Mouse (Mus musculus): ENCODE data around the gene Irx3.
A peak's percentile ranks its signal among the peaks of the same experiment; 100 is the strongest.

Gene Irx3

DNA sequence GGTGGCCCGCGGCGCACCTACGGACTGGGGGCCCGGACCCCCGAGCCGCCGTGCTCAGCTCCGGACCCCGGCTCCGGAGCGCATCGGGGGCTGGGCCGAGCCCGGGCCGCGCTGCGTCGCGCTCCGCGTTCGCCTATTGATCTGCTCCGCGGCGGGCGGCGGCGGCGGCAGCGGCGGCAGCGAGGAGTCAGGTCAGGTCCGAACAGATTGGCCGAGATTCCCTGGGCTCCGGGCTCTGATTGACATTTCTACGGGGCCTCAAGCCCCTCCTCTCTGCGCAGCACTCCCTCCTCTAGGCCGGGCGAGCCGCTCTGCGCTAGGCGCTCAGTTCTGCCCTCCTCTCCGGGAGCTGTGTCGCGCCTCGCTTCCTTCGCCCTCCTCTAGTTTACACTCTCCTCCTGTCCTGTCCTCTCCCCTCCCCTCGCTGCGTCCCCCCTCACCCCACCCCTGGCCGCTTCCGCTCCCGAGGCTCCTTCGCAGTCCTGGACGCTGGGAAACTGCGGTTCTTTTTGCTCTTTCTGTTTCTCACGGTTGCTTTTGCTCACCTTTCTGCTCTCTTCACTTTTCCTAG, 541 bp downstream of the Irx3 start:
- DNase-seq (ENCODE audit: low spot score in 2 of 2): peak; percentile 72 to 74

GRCm38 (mm10) chr8:91800523-91801240, 1.2 kb downstream of the Irx3 start:
- peak in 1 of 2 experiments; percentile 11 for DNase-seq (ENCODE audit: low spot score in 2 of 2)

- no peak for DNase-seq (ENCODE audit: low spot score in 2 of 2)
Measured at GRCm38 (mm10) chr8:91799681-91800522, 2.0 kb downstream of the Irx3 start.

DNA sequence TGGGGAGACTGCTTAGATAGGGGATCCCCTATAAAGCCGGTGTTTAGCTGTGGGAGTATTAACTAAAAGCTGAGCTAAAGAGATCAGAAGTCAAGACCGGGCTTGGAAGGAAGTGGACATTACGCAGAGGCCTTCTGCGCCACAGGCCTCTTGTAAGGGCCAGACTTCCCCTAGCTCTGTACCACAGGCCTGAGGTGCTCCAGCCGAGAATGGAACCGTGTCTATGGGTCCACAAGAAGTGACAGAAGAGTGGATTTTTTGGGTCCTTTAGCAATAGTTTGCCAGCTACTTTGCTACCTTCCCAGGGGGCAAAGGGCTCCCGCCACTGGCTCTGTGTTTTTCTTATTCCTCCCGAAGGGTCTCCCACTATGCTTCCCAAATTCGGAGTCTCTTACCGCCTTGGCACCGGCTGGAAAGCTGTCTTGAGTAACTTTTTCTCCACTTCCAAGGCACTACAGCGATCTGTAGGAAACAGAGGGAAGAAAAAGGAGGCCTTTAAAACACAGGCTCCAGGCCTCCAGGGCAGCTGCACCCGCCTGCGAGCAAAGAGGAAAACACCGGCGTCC, 2.8 kb downstream of the Irx3 start:
- DNase-seq (ENCODE audit: low spot score in 2 of 2): no peak

GRCm38 (mm10) chr8:91797626-91798271, 4.1 kb downstream of the Irx3 start:
- peak; percentile 42 to 60 for DNase-seq (ENCODE audit: low spot score in 2 of 2)

- no peak for DNase-seq (ENCODE audit: low spot score in 2 of 2)
Measured at GRCm38 (mm10) chr8:91793846-91794245, 8.0 kb downstream of the Irx3 start.

DNA sequence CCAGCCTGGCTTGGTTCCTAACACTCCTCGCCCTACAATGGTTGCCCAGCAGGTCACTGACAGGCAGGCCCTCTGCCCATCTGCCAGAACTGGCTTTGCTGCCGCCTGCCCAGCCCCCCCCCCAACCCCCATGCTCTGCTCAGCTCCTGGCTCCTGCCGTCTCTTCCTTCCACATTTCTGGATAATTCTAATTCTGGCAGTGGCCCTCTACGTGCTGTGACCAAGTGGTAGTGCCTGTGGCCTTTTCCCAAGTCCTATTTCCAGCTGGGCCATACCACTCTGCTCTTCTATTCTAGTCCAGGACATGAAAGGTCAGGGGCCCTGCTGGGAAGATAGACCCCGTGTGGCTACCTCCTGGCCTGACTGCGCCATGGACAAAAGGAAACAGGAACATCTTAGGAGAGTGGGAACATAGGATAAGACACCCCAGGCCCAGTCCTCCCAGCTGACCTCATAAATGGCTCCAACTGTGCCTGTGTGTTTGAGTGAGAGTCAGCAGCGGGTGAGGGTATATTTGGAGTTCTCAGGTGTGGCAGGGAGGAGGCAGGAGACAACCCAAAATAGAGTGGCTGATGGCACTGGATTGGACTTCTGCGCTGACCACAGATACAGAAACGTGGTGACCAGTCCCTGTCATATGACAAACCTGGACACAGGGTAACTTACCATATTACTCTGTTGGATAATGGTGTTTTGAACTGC, 14.5 kb downstream of the Irx3 start:
- peak; percentile 56 to 63 for DNase-seq (ENCODE audit: low spot score in 2 of 2)

DNA sequence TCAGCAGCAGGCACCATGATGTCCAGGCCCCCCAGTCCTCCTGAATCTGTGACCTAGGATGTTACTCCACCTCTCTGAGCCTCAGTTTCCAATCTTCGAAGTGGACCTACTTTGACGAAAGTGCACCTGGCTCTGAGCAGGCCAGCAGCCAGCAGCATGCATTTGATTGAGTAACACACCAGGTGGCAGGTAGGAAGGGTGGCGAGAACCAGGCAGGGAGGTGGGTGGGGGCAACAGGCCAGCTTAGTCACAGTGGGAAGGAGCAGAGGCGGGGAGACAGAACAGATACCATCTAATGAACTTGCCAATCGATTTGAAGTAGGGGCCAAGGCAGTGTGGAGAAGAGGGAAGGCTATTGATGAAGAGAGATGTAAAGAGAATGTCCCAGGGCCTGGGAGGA, 18.9 kb downstream of the Irx3 start:
- no peak for DNase-seq (ENCODE audit: low spot score in 2 of 2)

DNA sequence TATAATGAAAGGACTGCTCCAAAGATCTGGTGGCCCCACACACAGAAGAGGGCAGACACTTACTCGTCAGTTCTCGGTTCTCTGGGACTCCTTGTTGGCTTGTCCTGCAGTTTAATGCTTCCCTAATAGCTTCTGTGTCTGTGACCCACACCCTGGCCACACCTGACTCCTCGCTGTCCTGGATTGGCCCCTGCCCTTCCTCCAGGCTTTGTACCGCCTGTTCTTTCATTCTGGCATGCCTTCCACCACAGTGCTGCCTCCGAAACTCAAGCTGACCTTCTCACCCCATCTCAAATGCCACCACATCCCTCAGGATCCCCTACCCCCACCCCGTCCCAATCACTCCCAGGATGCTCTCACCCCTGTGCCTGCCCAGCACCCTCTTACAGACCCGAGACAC, 19.7 kb downstream of the Irx3 start:
- DNase-seq (ENCODE audit: low spot score in 2 of 2): no peak

DNA sequence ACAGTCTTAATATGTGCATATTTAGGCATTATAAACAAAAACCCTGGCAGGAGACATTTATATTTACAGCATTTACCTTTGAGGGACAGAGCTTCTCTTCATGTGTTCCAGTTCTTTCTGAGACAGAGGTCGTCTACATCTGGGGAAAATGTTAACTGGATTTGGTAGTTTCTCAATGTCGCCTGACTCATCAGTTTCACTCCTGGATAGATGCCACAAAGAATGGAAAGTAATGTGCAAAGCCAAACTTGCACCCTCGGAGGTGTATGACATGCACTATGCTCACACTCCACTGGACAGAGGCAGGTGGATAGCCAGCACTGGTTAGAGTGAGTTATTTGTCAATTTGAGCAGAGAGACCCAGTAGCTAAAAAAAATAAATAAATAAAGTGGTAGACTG, 21.2 kb downstream of the Irx3 start:
- DNase-seq (ENCODE audit: low spot score in 2 of 2): no peak

GRCm38 (mm10) chr8:91768857-91769256, 33.0 kb downstream of the Irx3 start:
- no peak for DNase-seq (ENCODE audit: low spot score in 2 of 2)

DNA sequence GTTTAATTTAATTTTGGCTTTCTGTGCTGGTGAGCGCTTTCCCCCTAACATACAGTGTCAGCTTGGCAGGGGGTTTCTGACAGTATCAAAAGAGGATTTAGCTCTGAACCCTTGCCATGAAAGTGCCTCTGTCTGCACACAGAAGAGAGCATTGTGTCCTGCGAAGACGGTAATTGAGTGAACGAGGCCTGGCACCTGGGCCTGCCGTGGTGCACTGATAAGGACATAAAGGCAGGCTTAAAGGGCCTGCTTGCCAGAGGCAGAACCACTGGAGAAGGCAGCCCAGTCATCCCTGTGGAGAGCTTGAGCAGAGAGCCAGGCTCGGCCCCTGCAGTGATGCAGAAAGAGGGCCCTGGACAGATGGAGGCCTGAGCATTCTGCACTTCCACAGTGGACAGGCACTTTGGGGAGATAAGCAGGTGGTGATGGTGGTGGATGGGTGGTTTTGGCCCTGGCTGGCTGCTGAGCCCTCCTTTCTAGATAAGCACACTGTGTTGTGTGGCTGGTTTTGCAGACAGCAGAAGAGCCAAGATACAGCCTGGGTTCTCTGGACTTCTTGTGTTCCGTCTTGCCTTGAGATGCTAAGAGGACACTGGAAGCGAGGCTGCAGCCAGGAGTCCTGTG, 36.3 kb downstream of the Irx3 start:
- no peak for DNase-seq (ENCODE audit: low spot score in 2 of 2)

GRCm38 (mm10) chr8:91755566-91755965, 46.3 kb downstream of the Irx3 start:
- DNase-seq (ENCODE audit: low spot score in 2 of 2): no peak

GRCm38 (mm10) chr8:91755062-91755461, 46.8 kb downstream of the Irx3 start:
- no peak for DNase-seq (ENCODE audit: low spot score in 2 of 2)

GRCm38 (mm10) chr8:91750794-91751125, 51.1 kb downstream of the Irx3 start:
- DNase-seq (ENCODE audit: low spot score in 2 of 2): no peak

DNA sequence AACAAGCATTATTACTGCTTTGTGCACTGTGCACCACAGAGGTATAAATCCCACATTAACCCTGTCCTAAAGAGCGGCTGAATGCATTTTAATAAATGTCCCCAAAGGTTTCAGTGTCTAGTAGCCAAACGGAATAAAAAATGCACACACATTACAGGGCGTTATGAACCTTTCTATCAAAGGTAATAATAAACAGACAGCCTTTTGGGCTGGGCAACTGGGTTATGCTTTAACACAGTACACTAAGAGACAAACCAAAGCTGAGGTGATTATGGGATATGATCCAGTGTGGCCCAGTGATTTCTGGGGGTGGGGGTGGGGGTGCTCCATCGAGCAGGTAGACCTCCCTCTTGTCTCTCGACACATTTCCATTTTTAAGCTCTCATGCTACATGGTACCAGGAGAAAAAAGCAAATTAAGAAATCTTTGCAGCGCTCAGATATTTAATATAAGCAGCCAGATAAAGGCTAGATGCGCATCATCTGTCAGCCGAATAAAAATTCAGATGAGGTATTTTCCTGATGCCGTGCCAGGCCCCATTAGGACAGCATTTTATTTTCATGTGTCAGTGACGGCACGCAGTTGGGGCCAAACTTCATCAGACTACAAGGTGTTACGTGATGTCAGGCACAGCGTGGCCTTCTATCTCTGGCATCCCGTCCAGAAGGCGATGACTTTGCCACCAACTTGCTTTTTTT, 51.6 kb downstream of the Irx3 start:
- peak in 1 of 2 experiments; percentile 4 for DNase-seq (ENCODE audit: low spot score in 2 of 2)

- no peak for DNase-seq (ENCODE audit: low spot score in 2 of 2)
Measured at GRCm38 (mm10) chr8:91749412-91749811, 52.5 kb downstream of the Irx3 start.
